Comparison of ENCODE assay signal across 8 mouse cellular contexts in genomic region chr3:122420410-122420774, GRCm38 (mm10).
DNase-seq lines count a peak whose midpoint lies in the region; ATAC-seq lines count a peak whose summit lies in the region.

No protein-coding gene starts in this region.

- under 1% methylated on average over 15 of the region's 15 CpGs for WGBS in heart, embryonic 10.5 days
- under 1% methylated on average over 15 of the region's 15 CpGs for WGBS in kidney, embryonic 15.5 days
- 0% methylated on average over 15 of the region's 15 CpGs for WGBS in lung, embryonic 15.5 days

- H3K9ac ChIP-seq in kidney, embryonic 15.5 days = peak overlapping the region; percentile 77
- peak overlapping the region; percentile 81 for H3K9ac ChIP-seq in lung, embryonic 15.5 days

- H3K4me3 ChIP-seq in heart, embryonic 10.5 days = peak overlapping the region; percentile 71
- peak overlapping the region; percentile 77 for H3K4me3 ChIP-seq in kidney, embryonic 15.5 days (replicated peaks)
- H3K4me3 ChIP-seq in lung, embryonic 15.5 days = peak overlapping the region; percentile 83

- H3K27ac ChIP-seq in heart, embryonic 10.5 days = peak overlapping the region; percentile 83
- peak overlapping the region; percentile 88 for H3K27ac ChIP-seq in kidney, embryonic 15.5 days
- H3K27ac ChIP-seq in lung, embryonic 15.5 days = peak overlapping the region; percentile 90

- H3K27me3 ChIP-seq in heart, embryonic 10.5 days (ENCODE audit: insufficient read depth, poor library complexity, severe bottlenecking) = peaks cover 19% of the 10 kb centered on the region
- no peaks in the 10 kb centered on the region for H3K27me3 ChIP-seq in kidney, embryonic 15.5 days
- no peaks in the 10 kb centered on the region for H3K27me3 ChIP-seq in lung, embryonic 15.5 days

- peak overlapping the region; percentile 95 for H3K4me2 ChIP-seq in kidney, embryonic 15.5 days
- peak overlapping the region; percentile 95 for H3K4me2 ChIP-seq in lung, embryonic 15.5 days

- H3K4me1 ChIP-seq in heart, embryonic 10.5 days = peaks cover 36% of the 10 kb centered on the region
- H3K4me1 ChIP-seq in kidney, embryonic 15.5 days = peaks cover 40% of the 10 kb centered on the region
- H3K4me1 ChIP-seq in lung, embryonic 15.5 days = peaks cover 18% of the 10 kb centered on the region

- peak; percentile 77 for DNase-seq in 3T3-L1 (ENCODE audit: low read depth, low spot score)
- DNase-seq in MN1 (ENCODE audit: low spot score) = peak; percentile 49
- DNase-seq in embryo, embryonic 9.5 days (ENCODE audit: extremely low spot score) = peak; percentile 74
- DNase-seq in heart, embryonic 10.5 days (ENCODE audit: low spot score) = no peak
- DNase-seq in retina, embryonic 14.5 days (ENCODE audit: low spot score) = peak; percentile 60
- no peak for DNase-seq in spleen, postnatal 36 days (ENCODE audit: low spot score in 2 of 2)

- no peaks in the 10 kb centered on the region for H3K9me3 ChIP-seq in heart, embryonic 10.5 days
- H3K9me3 ChIP-seq in kidney, embryonic 15.5 days (replicated peaks) = no peaks in the 10 kb centered on the region
- no peaks in the 10 kb centered on the region for H3K9me3 ChIP-seq in lung, embryonic 15.5 days

- no peaks in the 10 kb centered on the region for H3K36me3 ChIP-seq in heart, embryonic 10.5 days
- H3K36me3 ChIP-seq in kidney, embryonic 15.5 days = no peaks in the 10 kb centered on the region
- H3K36me3 ChIP-seq in lung, embryonic 15.5 days = no peaks in the 10 kb centered on the region

- peak; percentile 26; the same call in 1 of the 2 replicates for ATAC-seq in kidney, embryonic 15.5 days (replicated peaks; ENCODE audit: low FRiP score)
- peak; percentile 5; the same call in 1 of the 2 replicates for ATAC-seq in lung, embryonic 15.5 days (ENCODE audit: borderline replicate concordance, extremely low read depth, low FRiP score, low TSS enrichment)

Comparison
In these comparisons a context has a peak if more than half of its experiments do, and no peak if none do; other contexts are left out.
1. DNase-seq: peak in 3T3-L1 (single experiment), MN1 (single experiment), embryo, embryonic 9.5 days (single experiment) and retina, embryonic 14.5 days (single experiment); none in heart, embryonic 10.5 days (single experiment) and spleen, postnatal 36 days (0 of 2).
2. Peak in every context shown above with its lines, with median percentiles within 50 percentile points of each other: H3K27ac ChIP-seq and H3K4me3 ChIP-seq.